Mouse (Mus musculus) testis, adult 2 months (tissue): Measurements from ENCODE around the gene Iqcc.

Source experiments
- CTCF ChIP-seq: fragments of 200-500 bp; IDR thresholded peaks from 2 replicates; pipeline ENCODE4 v1.5.1; 2012; ENCODE audit warnings: low read depth, mild to moderate bottlenecking, inconsistent platforms, low read length, moderate library complexity; ENCODE audit not compliant: control insufficient read depth, insufficient read depth, insufficient replicate concordance
- POLR2A ChIP-seq: fragments of 200-500 bp; IDR thresholded peaks from 2 replicates; pipeline ENCODE4 v1.6.1; 2012; ENCODE audit warnings: low read depth, mild to moderate bottlenecking, inconsistent platforms, low read length, moderate library complexity; ENCODE audit not compliant: control insufficient read depth

DNA sequence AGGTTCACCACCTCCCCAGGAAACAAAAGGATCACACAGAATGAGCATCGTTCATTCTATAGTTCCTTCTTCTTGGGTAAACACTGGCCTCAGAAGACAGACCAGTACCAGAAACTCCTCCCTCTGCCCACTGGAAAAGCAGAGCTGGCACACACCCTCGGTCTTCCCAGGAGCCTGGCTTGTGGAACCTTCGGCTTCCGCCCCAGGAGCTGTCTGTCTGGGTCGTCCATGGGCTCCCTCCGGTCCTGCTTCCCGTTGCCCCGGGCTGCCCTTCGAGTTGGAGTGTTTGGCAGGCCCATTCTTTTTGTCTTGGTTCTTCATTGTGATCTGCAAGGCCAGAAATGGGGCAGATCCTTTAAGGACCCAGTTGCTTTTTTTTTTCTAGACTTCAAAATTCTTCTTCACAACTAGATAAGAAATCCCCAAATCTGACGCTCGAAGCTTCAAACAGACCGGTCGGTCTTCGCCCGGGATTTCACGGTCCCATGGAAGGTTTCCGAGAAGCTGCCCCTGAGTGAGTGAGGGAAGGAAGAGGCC, 21.3 kb upstream of the Iqcc start:
- TF ChIP-seq POLR2A = no peak
- no peak for TF ChIP-seq CTCF
